Mouse (Mus musculus): ENCODE measurements around the gene Cdc6.
A peak's percentile ranks its signal among the peaks of the same experiment; 100 is the strongest.
"Not testable (repeated sequence)": the region's sequence is repeated elsewhere in the genome, so short reads cannot be mapped to it uniquely, and the experiment has no call there.

The Cdc6 gene

DNA sequence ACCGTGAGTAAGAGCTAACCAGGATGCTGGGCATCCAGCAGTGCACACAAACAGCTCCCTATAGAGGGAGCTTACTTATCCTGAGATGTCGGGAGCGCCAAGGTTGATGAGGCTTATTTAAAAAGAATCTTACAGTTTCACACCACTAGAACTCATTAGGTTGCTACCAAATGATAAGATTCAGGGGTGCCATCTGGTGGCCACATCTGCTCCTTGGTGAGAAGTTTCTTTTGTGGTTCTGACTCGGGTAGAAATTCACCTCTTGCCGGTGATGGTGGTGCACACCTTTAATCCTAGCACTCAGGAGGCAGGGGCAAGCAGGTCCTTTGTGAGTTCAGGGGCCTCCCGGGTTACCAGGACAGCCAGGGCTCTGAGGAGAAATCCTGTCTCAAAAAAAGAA lies 2.1 kb downstream of the Cdc6 start:
- no peak for DNase-seq (ENCODE audit: low spot score)

DNA sequence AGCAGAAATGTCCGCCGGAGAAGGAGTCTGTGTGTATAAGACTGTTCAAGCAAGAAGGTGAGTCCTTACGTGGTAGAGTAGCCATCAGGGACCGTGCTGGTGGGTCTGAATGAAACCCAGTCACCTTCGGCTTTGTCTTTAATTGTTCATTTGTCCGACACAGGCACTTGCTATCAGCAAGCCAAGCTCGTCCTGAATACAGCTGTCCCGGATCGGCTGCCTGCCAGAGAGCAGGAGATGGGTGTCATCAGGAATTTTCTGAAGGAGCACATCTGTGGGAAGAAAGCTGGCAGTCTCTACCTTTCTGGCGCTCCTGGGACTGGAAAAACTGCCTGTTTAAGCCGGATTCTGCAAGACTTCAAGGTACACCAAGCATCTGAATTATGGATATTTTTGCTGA lies 2.8 kb downstream of the Cdc6 start:
- DNase-seq (ENCODE audit: low spot score), result no peak

DNA sequence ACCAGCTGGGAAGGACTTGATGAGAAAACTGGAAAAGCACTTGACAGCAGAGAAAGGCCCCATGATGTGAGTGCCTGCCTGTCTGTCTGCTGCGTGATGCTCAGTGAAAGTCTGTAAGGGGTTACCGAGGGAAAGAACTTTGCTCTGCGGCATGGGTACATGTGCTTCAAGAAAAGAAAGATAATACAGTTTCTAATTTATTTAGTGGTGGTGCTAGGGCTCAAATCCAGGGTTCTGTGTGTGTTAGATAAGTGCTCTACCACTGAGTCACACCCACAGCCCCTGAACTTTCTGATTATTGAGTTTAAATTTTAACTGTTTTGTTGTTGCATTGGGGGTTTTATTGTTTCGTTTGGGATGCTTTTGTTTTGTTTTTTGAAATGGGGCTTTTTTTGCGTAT lies 3.9 kb downstream of the Cdc6 start:
- no peak for DNase-seq (ENCODE audit: low spot score)

DNA sequence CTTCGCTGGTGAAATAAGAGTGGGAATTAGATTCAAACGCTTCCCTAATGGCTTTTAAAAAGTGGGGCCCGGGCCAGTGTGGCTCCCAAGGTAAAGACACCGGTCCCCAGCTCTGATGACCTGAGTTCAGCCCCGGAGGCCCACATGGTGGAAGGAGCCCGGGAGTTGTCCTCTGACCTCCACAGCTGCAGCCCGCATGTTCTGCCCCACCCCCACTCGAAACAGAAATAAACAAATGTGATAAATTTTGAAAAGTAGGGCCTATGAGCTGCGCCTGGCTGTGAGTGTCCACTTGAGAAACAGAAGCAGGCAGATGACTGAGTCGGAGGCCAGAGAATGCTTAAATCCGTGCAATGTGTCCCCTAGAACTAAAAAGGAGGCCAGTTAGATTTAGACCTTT lies 6.6 kb downstream of the Cdc6 start:
- DNase-seq (ENCODE audit: low spot score), result no peak

DNA sequence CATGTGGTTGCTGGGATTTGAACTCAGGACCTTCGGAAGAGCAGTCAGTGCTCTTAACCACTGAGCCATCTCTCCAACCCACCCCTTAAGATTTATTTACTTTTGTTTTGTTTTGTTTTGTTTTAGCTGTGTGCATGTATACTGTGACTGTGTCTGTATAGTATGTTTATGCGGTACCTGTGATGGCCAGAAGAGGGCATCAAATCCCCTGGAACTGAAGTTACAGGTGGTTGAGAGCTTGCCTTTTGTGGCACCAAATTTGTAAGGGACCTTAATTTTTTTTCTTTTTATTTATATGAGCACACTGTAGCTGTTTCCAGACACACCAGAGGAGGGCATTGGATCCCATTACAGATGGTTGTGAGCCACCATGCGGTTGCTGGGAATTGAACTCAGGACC lies 8.8 kb downstream of the Cdc6 start:
- not testable (repeated sequence) for DNase-seq (ENCODE audit: low spot score)

DNA sequence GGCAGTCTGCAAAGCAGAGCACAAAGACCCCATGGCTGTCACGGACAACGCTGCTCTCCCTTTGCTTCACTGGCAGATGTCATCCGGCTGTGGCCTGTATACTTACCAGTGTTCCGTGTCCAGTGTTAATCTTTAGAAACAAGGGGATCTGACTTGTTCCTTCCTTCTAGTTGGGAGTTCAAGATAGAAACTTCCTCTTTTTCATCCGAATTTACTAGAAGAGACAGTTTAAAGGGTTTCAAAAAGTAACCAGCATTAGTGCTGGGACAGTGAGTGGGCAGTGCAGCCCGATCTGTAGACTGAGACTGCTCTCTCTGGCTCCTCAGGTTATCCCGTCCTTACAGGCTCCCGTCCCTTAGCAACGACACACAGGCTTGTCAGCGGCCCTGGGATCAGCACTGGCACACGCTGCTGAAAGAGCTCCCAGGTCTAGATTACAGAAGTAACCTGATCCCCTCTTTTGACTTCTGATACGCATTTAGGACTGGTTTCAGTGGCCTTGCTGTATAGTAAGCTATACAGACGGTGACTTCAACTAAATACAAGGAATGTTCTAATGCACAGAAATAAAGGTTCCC lies 9.9 kb downstream of the Cdc6 start:
- no peak for DNase-seq (ENCODE audit: low spot score)

DNA sequence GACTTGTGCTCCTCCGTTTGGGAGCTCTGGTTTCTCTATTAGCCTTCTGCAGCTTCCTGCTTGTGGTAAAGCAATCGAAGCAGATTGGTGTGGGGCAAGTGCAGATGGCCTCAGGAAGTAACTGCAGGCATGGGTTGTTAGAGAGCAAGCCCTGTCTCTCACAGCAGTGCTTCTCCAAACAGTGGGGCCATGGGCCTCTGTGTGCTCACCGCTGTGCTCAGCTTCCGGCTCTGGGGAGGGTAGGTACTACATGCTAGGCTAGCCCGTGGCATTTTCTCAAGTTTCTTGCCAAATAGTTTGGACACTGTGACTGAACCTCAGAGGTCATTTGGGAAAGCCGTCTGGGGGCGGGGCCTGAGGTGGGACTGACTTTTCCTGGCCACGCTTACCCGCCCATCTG lies 10.6 kb downstream of the Cdc6 start:
- no peak for DNase-seq (ENCODE audit: low spot score)

DNA sequence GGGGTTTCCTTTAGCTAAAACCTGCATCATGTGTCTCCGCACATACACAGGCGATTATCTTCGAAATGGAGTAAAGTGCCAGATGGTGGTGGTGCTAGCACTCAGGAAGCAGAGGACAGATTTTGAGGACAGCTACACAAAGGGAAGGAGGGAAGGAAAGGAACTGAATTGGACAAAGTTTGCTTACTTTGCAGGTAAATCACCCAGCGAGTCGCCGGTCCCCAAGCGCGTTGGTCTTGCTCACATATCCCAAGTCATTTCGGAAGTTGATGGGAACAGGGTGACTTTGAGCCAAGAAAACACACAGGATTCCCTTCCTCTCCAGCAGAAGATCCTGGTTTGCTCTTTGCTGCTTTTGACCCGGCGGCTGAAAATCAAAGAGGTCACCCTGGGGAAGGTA lies 11.4 kb downstream of the Cdc6 start:
- DNase-seq (ENCODE audit: low spot score), result no peak

DNA sequence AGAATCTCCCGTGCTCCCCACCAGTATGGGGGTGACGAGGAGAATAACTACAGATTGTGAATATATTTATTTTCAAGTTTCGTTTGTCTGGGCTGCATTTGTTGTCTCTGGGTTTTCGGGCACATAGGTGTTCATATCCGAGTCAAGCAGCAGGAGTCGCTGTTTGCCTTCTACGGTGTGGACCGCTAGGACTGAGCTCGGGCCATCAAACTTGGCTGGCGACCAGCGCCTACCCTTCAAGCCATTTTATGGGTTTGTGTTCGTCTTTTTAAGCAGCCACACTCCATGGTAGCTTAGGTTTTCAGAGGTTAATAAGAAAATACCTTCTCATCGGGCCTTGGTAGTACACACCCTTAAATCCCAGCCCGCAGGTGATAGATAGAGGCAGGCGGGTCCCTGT lies 14.2 kb downstream of the Cdc6 start:
- not testable (repeated sequence) for DNase-seq (ENCODE audit: low spot score)

DNA sequence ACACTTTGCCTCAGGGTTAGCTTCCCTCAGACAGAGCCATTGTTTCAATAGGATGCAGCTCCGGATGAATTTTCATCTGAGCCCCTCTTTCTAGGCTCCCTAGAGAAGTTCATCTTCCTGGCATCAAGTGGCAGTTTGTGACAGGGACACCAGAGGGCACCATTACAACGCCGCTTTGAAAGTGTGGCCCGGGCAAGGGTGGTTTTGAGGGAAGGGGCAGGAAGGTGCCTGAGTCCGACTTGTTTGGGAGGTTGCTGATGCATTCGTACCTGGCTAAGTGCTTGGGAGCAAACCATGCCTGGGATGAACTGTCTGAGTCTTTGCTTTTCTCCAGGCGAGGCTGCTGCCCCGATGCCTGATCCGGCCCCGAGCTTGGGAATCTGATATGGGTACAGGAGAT lies 14.7 kb downstream of the Cdc6 start:
- peak; percentile 45 for DNase-seq (ENCODE audit: low spot score)

DNA sequence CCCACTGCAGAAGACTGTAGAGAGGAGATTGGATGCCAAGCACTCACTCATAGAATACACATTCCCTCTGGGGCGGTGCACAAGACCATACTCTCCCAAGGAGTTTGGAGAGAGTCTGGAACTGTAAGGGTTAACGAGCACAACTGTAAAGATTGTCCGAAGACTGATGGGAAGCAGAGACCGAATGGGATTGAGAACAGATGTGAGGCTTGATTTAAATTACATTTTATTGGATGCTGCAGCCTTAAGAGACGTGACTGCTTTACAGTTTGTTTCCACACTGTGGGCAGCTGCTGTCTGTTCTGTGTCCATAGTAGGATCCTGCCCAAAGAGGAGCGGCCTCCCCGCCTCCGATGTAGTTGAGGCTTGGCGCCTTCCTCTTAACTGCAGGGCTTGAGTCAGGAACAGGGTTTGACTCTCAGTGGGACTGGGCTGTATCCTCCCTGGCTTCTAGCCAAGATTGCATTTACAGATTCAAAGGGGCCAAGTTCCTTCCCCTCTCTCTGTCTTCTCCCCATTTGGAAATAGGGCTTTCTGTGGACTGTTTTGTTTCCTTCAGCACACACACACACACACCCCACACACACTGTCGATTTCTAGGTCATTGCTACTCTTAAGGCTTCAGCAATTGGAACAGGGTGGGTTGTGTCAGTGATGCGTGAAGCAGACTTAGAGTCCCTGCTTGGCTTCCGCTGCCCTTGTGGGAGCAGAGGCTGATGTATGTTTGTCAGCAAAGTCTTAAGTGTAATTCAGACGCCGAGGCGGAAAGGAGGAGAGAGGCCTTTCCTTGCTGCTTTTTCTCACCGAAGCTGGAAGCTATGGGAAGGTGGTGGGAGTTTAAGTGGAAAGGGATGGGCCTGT lies 15.5 kb downstream of the Cdc6 start:
- DNase-seq (ENCODE audit: low spot score), result peak; percentile 25

DNA sequence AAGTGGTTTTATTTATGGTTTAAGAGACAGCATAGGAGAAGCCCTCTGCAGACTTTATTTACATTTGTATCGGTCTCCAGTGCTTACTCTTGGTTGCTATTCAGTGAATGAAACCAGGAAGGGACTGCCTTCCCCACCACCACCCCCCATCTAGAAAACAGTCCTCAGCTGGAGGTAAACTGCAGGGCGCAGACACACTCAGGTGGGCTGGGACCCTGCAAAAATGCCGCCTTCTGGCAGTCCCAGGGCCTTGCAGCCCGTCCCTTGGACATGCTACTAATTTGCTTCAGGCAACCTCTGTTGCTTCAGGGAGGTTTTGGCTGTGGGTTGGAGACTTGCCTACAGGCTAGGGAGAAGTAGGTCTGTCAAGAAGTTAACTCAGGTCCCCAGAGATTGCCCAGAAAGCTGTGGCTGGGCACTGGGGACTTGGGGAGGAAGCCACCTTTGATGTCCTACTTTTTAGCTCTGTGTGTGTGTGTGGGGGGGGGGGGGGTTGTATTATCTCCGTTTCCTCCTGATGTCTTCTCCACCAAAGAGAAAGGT lies 17.1 kb downstream of the Cdc6 start:
- DNase-seq (ENCODE audit: low spot score), result peak; percentile 26

DNA sequence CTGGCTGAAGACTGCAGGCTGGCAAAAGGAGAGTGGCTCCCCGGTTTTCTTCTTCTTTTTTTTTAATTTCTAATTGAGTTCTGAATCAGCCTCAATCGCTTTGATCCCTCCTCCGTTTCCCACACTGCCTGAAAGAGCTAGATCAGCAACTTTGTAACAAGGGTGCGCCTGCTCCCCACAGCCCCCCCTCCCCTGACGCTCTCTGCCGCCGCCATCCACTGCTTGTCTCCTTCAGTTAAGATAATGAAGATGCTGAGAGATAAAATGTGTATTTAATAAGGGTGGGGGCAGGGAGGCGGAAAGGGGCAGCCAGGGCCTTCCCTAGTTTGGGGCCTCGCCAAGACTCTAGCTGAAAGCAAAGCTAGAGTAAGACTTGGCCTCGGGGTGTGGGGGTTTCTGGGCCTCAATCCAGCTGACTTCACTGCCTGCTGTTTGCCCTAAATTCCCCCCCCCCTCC lies 17.7 kb downstream of the Cdc6 start:
- DNase-seq (ENCODE audit: low spot score), result no peak

DNA sequence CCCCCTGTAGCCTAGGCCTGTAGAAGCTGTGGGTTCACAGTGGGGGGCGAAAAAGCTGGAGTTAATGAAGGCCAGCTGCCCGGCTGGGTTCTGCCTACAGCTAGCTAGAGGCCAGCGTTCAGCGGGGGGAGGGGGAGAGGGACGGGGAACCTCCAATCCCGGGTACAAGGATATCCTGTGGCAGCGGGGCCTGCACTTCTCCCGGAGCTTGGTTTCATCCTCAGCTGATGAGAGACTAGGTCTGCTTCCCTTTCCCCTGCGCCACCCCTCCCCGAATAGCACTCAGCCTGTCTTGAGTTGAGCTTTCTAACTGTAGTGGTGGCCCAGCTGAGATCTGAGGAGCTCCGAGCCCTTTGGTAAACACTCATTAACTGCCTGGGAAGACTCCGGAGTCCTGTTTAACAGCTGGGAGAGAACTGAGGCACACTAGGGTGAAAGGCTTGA lies 18.3 kb downstream of the Cdc6 start:
- peak; percentile 73 for DNase-seq (ENCODE audit: low spot score)

DNA sequence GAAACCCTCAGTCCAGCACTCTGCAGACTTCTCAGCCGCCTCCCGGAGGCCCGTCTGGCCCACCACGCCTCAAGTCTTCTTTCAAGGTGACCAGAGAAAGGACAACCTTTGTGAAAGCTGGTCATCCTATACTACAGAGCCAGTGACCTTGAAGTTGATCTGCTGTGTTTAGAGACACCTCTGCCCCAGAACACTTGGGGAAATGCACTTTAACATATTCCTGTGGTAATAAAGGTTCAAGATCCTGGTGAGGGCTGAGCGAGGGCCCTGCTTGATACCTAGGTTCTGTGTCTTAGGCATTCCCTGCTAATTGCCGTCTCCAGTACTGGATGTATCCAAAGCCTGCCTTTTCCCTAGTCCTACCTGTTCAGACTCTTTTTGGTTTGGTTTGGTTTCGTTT lies 19.0 kb downstream of the Cdc6 start:
- DNase-seq (ENCODE audit: low spot score), result no peak

DNA sequence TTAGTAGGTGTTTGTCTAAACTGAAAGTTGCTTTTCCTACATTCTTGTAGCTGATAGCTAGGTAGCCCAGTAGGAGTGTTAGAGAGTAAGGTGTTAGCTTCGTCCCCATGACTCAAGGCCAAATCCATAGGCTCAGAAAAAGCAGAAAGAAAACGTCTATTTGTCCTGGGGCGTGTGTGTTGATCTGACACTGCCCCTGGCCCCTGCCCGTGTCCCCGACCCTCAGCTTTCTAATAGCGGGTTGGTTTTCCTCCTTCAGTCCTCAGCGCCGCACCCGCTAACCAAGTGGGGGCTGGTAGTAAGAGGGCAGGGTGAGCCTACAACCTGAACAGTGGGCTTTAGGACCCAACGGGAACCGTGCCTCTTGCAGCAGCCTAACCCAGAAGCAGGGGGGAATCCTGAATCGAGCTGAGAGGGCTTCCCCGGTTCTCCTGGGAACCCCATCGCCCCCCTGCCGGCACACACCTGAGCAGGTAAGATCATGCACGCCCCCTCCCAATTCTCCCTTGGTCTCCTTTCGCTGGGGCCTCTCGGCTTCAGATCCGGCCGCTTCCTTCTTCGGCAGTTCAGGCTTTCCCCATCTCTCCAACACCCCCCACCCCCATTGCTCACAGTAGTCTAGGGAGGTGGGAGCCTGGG lies 20.0 kb downstream of the Cdc6 start, which contains the start of gene Rara:
Gene Rara, plus strand, starts transcription at position 381 of the 639 bp plus-strand sequence.
- no peak for DNase-seq (ENCODE audit: low spot score)

DNA sequence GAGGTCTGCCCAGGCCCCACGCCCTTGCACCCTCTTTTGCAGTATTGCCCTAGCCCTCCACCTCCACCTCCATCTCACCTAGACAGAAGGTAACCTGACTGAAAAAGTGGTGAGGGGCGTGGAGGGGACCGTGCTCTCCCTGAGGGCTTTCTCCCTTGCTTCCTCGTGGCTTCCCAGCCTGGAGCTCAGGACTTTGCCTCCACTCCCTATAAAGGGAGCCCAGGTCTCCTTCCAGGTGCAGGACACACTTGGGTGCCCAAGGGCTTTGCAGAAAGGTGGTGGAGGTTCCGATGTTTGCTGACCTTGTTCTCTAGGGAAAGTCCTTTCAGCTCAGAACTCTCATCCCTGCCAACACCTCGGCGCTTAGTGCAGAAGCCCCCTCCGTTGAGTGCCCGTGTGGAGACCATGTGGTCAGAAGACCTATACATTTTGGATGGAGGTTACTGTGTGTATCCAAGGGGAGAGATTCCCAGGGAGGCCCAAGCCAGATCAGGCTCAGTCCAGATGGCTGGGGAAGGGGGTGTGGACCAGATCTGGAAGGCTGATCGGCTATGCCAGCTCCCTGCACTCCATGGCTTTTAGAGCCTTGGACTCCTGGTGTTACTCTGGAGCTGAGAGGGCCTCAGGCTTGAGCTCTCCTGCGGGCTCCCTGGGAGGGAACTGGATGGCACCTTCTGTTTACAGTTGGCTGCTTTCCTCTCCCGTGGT lies 20.7 kb downstream of the Cdc6 start:
- DNase-seq (ENCODE audit: low spot score), result no peak

DNA sequence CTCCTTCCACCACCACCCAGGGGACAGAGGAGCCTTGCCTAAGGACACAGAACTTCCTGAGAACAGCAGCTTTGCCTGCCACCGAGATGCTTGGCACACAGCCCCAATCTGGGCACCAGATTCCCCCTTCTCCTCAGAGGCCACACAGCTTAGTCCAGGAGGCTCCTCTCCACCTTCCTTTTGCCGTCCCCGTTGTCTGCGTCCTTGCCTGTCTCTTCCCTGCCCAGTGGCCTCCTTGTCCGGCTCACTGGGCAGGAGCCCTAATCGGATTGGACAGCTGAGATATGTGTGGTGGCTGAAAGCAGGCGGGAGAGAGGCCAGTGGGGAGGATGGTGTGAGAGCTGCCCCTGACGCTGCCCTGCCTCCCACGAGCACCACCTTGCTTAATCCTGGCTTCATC lies 21.9 kb downstream of the Cdc6 start:
- no peak for DNase-seq (ENCODE audit: low spot score)

DNA sequence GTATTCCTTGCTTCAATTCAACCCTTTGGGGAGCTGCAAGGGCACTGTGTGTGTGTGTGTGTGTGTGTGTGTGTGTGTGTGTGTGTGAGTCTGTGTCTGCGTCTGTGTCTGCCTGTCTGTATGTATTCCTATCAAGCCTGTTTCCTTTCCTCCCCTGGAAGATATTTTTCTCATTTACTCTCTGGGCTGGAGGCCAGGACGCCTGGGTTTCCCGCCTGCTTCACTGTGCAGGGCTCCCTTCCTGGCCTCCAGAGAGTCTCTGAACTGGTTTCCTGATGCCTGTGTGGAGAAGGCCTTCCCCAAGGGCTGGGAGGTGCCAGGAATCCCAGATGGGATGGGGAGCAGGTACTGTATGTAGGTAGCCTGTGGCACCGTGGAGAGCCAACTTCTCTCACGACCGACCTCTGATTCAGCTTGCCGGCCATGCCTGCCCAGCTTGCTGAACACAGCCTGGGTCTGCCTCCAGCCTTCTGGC lies 22.6 kb downstream of the Cdc6 start:
- no peak for DNase-seq (ENCODE audit: low spot score)

DNA sequence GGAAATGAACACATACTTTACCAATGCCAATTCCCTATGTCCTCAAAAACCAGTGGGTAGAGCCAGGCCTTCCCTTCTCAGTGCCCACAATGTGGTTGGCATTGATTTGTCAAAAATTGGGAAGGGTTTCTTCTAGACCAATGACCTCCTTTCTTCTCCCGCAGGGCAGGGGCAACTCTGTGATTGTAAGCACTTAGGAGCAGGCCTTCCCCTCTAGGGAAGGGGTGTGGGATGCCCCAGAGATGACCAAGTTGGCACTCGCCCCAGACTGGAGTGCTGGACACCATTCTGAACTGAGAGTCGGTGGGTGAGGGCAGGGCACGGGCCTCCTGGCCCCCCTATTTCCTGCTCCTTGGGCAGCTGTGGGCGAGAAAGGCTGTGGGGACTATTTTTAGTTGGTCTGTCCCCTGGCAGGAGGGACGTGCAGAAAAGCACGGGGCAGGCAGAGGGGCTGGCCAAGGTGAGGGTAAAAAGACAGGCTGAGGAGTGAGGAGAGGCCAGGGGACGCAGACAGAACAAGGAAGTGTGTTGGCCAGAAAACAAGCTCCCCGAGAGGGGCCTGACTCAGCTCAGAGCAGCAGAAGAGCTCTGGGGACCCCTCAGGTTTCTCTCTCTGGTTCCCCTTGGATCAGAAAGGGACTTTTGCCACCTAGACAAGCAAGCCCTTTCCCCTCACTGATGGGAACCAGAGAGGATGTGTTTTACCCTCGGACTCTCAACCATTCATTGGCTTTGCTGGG lies 23.3 kb downstream of the Cdc6 start:
- no peak for DNase-seq (ENCODE audit: low spot score)
